Mouse (Mus musculus): ENCODE measurements around the gene Crcp.

Crcp gene

DNA sequence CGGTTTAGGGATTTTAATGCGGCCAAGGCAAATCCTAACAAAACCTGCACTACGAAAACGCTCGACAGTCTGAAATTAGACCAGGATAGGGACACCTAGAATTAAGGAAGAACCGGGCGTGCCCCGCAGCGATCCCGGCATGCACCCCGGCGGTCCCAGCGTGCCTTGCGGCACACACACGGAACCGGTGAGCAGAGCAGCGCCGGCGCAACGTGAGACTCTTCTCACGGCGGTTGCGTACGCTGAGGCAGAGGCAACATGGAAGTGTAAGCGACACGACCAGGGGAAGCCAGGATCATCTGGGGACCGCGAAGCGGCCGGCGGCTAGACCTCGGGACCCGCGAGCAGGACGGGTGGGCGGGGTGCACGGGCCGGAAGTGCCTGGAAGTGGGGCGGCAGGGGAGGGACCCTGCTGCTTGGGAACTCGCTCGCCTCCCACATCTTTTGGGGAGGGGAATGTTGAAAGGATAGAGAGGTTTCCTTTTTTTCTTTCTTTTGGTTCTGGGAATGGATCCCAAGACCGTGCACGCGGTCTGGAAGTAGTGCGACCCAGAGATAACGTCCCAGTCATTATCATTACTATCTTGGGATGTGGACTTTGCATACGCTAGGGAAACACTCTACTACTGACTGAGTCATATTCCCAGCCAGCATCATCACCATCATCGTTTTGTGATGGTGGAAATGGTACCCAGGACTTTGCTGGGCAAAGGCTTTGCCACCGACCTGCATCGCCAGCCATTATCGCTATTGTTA is at the start of gene Crcp, which contains the start of gene Asl:
TSS of gene Crcp (plus strand) at position 149 of the 756 bp plus-strand sequence.
TSS of gene Asl (minus strand) at position 106 of the 756 bp plus-strand sequence.
- DNase-seq (ENCODE audit: extremely low spot score), result peak; percentile 87

- DNase-seq (ENCODE audit: extremely low spot score), result no peak
Measured at GRCm38 (mm10) chr5:129980216-129980615, 48.9 kb upstream of the Crcp start.

- DNase-seq (ENCODE audit: extremely low spot score), result no peak
Measured at GRCm38 (mm10) chr5:129989376-129989775, 39.7 kb upstream of the Crcp start.

DNA sequence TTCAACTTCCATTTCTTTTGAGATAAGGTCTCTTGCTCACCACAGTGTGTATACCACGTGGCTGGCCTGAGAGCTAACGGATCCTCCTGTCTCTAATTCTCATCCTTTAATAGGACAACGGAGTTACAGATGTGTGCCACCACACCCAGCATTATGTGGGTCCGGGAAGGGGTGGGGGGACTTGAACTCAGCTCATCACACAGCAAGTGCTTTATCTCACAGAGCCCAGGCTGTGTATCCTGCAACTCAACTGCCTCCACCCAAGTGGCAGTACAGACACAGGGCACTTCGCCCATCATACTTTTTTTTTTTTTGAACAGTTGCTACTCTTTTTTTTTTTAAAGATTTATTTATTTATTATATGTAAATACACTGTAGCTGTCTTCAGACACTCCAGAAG is 37.2 kb upstream of the Crcp start:
- no peak for DNase-seq (ENCODE audit: extremely low spot score)

DNA sequence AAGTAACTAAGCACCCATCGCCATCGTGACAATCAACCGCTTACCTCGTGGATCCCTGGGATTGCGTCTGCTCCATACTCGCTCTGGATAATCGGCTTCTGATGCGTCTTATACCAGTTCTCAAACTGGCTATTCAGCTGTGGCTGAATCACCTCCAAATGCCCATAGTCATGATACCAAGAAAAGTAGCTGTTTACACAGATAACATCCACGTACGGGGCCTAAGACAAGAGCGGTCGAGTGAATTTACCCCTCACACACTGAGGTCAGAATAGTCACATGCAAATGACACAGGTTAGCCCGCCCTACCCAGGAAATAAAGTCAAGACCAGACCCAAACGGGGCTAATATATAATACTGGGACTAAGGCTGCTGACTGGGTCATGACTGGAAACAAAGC is 35.7 kb upstream of the Crcp start:
- DNase-seq (ENCODE audit: extremely low spot score), result no peak

DNA sequence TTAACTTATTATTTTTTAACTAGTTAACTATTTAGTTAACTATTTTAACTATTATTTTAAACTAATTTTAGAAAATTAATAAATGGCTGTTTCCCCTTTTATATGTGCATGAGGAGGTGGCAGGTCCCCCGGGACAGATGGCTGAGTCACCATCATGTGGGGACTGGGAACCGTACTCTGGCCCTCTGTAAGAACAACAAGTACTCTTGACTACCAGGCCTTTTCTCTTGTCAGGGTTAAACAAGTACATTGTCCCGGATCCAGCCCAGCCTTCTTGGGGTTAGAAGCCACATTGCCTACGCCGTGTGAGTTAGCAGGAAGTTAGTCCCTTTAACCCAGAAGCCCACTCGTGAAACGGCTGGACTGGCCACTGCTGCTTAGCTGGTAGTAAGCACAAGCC is 34.1 kb upstream of the Crcp start:
- no peak for DNase-seq (ENCODE audit: extremely low spot score)

- DNase-seq (ENCODE audit: extremely low spot score), result no peak
Measured at GRCm38 (mm10) chr5:129997700-129998099, 31.4 kb upstream of the Crcp start.

DNA sequence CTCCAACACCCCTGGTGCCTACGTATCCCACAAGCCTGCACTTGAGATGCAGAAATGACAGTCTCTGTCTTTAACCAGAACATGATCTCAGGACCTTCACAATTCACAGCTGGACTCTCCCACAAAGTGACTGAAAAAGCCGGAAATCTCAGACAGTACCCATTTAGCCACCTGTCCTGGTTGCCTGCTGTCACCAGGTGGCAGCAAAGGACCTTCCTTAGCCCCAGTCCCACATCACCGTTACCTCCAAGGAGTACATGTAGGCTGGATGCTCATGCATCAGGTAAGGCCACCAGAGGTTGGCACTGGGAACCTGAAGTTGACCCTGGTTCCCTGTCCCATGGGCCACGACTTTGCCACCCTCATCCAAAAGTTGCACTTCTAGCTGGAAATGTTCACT is 30.0 kb upstream of the Crcp start:
- DNase-seq (ENCODE audit: extremely low spot score), result peak; percentile 55

- DNase-seq (ENCODE audit: extremely low spot score), result no peak
Measured at GRCm38 (mm10) chr5:130000735-130001134, 28.4 kb upstream of the Crcp start.

DNA sequence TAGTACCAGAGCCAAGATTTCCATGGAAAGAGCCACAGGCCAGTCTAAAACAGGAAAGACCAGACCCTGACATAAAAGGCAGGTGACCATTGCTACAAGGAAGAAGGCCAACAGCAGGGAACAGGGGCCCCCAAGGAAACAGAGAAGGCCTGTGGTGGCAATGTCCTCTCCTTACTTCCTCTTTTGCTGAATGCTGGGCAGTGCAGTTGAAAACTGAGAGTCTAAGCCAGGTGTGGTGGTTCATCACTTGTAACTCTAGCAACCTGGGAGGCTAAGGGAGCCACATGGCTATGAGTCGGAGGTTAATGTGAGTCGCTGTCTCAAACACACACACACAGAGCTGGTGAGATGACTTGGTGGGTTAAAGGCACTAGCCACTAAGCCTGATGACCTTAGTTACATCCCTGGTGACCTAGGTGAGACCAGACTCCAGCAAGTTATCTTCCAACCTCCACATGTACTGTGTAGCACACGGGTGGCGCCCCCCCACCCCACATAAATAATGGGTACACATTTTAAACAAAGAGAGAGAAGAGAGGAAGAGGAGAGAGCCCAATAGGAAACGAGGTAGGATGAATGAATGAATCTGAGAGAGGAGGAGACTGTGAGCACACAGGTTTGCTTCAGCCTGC is 27.6 kb upstream of the Crcp start:
- no peak for DNase-seq (ENCODE audit: extremely low spot score)

DNA sequence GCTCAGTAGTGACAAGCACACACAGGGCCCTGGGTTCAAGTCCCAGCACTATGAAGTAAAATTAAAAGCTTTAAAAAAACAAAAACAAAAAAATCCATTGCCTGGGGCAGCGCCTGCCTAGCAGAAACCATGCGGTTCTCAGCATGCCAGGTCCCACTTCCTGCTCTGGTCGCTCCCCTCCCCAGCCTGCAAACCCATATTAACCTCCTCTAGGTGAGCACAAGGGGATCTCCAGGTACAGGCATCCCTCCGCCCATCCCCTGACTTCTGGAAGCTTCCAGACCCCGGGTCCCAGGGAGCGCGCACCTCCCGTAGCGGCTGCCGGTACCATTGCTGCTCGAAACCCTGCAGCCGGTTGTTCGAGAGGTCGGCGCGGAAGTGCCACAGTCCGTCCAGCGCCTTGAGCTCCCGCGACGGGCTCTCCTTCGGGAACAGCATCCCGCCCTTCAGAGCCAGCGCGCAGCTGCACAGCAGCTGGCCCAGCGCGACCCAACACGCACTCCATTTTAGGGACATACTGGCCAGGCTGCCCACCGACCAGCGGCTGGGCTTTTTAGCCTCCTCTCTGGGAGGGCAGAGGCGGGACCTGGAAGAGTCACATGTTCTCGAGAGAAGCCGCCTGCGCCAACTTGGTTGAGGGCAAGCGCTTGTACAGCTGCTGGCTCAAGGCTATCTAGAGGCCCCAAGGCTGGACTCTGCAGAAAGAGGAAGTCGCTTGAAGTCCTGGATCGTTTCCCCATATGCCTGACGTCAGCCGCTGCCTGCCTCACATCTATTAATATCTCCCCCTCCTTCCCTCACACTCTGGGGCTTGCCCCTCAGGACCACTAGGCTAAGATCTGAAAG is 26.6 kb upstream of the Crcp start, which contains the start of gene Gusb:
TSS of gene Gusb (minus strand) at position 749 of the 846 bp plus-strand sequence.
- DNase-seq (ENCODE audit: extremely low spot score), result peak; percentile 86

GRCm38 (mm10) chr5:130003229-130003628 is 25.9 kb upstream of the Crcp start:
- no peak for DNase-seq (ENCODE audit: extremely low spot score)

DNA sequence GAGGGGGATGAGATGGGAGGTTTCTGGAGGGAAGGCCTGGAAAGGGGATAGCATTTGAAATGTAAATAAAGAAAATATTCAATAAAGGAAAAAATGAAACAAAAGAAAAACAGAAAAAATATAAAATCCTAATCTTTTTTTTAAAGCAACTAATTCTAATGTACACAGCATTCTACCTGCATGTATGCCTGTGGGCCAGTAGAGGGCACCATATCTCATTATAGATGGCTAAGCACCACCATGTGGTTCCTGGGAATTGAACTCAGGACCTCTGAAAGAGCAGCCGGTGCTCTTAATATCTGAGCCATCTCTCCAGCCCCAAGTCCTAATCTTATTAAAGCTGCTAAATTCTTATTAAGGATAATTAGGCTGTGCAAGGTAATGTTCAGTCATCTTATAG is 21.7 kb upstream of the Crcp start:
- DNase-seq (ENCODE audit: extremely low spot score), result no peak

- DNase-seq (ENCODE audit: extremely low spot score), result no peak
Measured at GRCm38 (mm10) chr5:130008034-130008590, 21.0 kb upstream of the Crcp start.

- no peak for DNase-seq (ENCODE audit: extremely low spot score)
Measured at GRCm38 (mm10) chr5:130009784-130010183, 19.3 kb upstream of the Crcp start.

- no peak for DNase-seq (ENCODE audit: extremely low spot score)
Measured at GRCm38 (mm10) chr5:130010961-130011360, 18.1 kb upstream of the Crcp start.

DNA sequence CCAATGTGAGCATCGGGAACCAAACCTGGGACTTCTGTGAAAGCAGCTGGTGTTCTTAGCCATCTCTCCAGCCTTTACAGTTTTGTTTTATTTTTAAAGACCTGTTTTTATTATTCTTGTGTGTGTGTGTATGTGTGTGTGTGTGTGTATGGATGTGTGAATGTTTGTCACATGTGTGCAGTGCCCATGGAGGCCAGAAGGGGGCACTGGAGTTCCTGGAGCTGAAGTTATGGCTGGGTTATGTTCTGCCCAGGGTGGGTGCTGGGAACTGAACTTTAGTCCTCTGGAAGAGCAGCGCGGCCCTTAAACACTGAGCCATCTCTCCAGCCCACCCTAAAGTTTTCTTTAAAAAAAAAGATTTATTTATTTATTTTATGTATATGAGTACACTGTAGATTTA is 14.0 kb upstream of the Crcp start:
- DNase-seq (ENCODE audit: extremely low spot score), result no peak

DNA sequence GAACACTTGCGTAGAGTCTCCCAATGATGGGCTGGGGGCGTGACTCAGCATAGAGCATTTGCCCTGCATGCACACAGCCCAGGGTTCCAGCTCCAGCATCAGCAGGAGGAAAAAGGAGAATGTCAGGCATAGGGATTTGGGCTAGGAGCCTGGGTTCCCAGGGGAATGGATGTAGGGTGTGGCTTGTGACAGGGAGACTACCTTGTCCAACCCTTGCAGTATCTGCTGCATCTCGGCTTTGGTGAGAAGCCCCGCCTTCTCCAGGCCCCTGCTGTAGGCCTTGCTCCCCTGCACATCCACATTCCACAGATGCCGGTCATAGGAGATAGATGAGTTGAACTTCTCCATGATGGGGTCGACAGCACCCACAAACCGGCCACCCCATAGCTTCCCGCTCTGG is 9.6 kb upstream of the Crcp start:
- no peak for DNase-seq (ENCODE audit: extremely low spot score)

- no peak for DNase-seq (ENCODE audit: extremely low spot score)
Measured at GRCm38 (mm10) chr5:130021361-130021966, 7.6 kb upstream of the Crcp start.

- DNase-seq (ENCODE audit: extremely low spot score), result no peak
Measured at GRCm38 (mm10) chr5:130022366-130022765, 6.7 kb upstream of the Crcp start.

DNA sequence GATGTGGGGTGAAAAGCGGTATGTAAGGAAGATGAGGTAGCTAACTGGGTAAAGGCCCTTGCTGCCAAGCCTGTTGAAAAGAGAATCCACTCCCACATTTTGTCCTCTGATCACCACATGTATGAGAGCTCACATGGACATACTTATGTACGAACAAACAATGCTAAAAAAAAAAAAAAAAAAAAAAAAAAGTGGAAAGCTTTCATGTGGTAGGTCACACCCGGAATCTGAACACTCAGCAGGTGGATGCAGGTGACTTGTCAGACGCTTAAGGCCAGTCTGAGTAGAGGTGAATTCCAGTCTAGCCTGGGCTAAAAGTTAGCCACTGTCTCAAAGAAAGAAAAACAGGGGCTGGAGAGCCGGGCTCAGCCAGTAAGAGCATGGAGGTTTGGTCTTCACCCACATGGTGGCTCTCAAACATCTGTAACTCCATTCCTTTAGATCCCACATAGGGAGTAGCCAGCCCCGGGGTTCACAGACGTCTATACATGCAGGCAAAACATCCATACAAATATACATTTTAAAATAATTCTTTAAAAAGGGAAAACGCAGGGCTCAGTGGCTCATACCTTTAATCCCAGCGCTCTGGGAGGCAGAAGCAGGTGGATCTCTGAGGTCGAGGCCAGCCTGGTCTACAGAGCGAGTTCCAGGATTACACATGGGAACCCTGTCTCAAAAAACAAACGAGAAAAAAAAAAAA is 5.9 kb upstream of the Crcp start:
- no peak for DNase-seq (ENCODE audit: extremely low spot score)

Measured in embryo, embryonic 9.5 days (tissue).